Mouse (Mus musculus) cerebellum, postnatal 14 days (tissue): ENCODE measurements around the gene Olfr1352.
"Not testable (repeated sequence)": the region's sequence is repeated elsewhere in the genome, so short reads cannot be mapped to it uniquely, and the experiment has no call there.

Source experiments
- DNase-seq, 2 experiments: peaks; one replicate each; pipeline ENCODE4 v3.0.0; 2021; ENCODE audit warnings: mixed read lengths in 2 of 2

Olfr1352 gene

GRCm38 (mm10) chr10:78980750-78981149, at the start of gene Olfr1352:
Olfr1352 (plus strand) TSS chr10:78981050.
- no peak for DNase-seq

DNA sequence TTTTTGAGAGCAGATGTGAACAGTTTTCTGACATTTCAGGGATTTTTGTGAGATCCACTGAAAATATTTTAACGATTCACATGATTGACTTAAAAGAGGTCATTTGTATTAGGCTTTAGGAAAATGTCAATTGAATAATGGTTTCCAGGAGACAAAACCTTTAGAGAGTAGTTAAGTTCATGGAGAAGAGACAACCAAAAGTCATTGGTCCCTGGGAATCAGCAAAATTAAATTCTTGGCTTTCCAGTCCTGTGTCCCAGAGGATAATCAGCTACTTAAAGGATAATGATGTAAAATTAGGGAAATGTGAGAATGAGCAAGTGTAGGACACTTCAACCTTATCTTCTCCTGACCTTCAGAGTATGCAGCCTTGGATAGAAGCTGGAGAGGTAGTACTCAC, 30.5 kb upstream of the Olfr1352 start, which contains the start of gene Olfr8:
Gene Olfr8 (plus strand): TSS at position 301 of the 400 bp plus-strand sequence.
- DNase-seq, result not testable (repeated sequence)

GRCm38 (mm10) chr10:78963009-78963408, 17.8 kb upstream of the Olfr1352 start, which contains the start of gene Olfr1353:
Olfr1353 (plus strand) TSS chr10:78963309.
- not testable (repeated sequence) for DNase-seq

DNA sequence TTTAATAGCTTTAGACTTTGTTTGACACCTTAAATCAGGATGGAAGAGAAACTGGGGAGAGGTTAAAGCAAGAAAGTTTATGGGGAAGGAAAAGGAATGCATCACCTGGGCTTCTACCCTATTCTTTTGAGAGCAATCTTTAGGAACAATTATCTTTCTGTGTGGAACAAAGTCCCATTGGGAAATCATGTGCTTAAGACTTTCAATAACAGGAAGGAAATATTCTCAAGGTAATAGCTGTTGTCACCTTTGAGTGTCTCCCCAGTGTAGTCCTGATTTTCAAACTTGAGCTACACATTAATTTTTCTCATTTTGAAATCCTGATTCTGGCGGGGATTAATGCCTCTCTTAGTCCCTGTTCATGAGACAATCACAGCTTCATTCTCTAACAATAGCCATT, 31.3 kb downstream of the Olfr1352 start, which contains the start of gene Olfr1351:
Gene Olfr1351 (plus strand): TSS at position 301 of the 400 bp plus-strand sequence.
- no peak for DNase-seq

DNA sequence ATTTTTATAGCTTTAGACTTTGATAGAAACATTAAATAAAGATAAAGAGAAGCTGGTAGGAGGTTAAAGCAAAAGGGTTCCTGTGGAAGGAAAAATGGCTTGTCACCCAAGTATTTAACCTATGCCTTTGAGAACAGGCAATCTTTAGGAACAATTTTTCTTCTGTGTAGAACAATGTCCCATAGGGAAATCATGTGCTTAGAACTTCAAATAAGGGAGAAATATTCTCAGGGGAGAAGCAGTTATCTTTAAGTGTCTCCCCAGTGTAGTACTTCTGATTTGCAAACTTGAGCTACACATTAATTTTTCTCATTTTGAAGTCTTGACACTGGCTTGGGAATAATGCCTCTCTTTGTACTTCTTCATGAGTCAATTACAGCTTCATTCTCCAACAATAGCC, 47.6 kb downstream of the Olfr1352 start, which contains the start of gene Olfr57:
Gene Olfr57 (plus strand): TSS at position 301 of the 400 bp plus-strand sequence.
- no peak for DNase-seq
